Comparison of ENCODE assay signal across 10 mouse cellular contexts in genomic region chr14:11822830-11823700, GRCm38 (mm10).
A peak's percentile ranks its signal among the peaks of the same experiment; 100 is the strongest.
DNase-seq lines count a peak whose midpoint lies in the region; ATAC-seq and TF ChIP-seq lines count a peak whose summit lies in the region.
"Had no signal": no experiment of that assay in that cellular context is flagged by ENCODE, and none has a peak within 500 bp of the region (broad histone marks: within the 10 kb centered on the region; RNA-seq: fewer than 3 reads in every experiment).

No protein-coding gene starts in this region.

- intact Hi-C loops in heart, postnatal 14 days (cut with DNase I): no loop called here

- H3K4me3 ChIP-seq in intestine, postnatal 0 days (ENCODE audit: low read depth, low read length): no peak overlapping the region
- H3K4me3 ChIP-seq in limb, embryonic 11.5 days (ENCODE audit: low read depth, low read length): no peak overlapping the region

- WGBS in intestine, postnatal 0 days: 47% methylated on average over 7 of the region's 7 CpGs
- 12% methylated on average over 7 of the region's 7 CpGs for WGBS in limb, embryonic 11.5 days

- no peaks in the 10 kb centered on the region for H3K4me1 ChIP-seq in intestine, postnatal 0 days (replicated peaks; ENCODE audit: control insufficient read depth, insufficient read depth, low read length)
- peaks cover 16% of the 10 kb centered on the region for H3K4me1 ChIP-seq in limb, embryonic 11.5 days (ENCODE audit: control insufficient read depth, insufficient read depth, low read length)

- no peak overlapping the region for H3K4me2 ChIP-seq in intestine, postnatal 0 days (replicated peaks; ENCODE audit: low read depth)
- no peak overlapping the region for H3K4me2 ChIP-seq in limb, embryonic 11.5 days (ENCODE audit: low read depth, severe bottlenecking)

- H3K9ac ChIP-seq in intestine, postnatal 0 days (ENCODE audit: low read depth, low read length): no peak overlapping the region
- H3K9ac ChIP-seq in limb, embryonic 11.5 days (ENCODE audit: low read length): no peak overlapping the region
- H3K9ac ChIP-seq: liver, postnatal 0 days had no signal

- no peaks in the 10 kb centered on the region for H3K36me3 ChIP-seq in intestine, postnatal 0 days (ENCODE audit: control insufficient read depth, insufficient read depth)
- no peaks in the 10 kb centered on the region for H3K36me3 ChIP-seq in limb, embryonic 11.5 days (ENCODE audit: control insufficient read depth, insufficient read depth, low read length)

- no peak overlapping the region for H3K27ac ChIP-seq in intestine, postnatal 0 days (ENCODE audit: low read depth, low read length)
- no peak overlapping the region; the same call in 1 of the 2 replicates for H3K27ac ChIP-seq in limb, embryonic 11.5 days (replicated peaks; ENCODE audit: low read depth, low read length)

- DNase-seq in heart, adult 11 months: peak; percentile 78
- DNase-seq in heart, postnatal 14 days: no peak
- DNase-seq in cerebellum, adult 8-10 months: peak; percentile 28
- DNase-seq in limb, embryonic 11.5 days (ENCODE audit: low spot score): peak; percentile 69
- no peak for DNase-seq in liver
- DNase-seq in urinary bladder, adult 18-20 months (ENCODE audit: low spot score in 2 of 2): no peak
- DNase-seq in testis, postnatal 10 days (ENCODE audit: low spot score): no peak
- DNase-seq: liver, postnatal 0 days had no signal

- no peaks in the 10 kb centered on the region for H3K27me3 ChIP-seq in intestine, postnatal 0 days (replicated peaks; ENCODE audit: control insufficient read depth, insufficient read depth, low read length)
- no peaks in the 10 kb centered on the region for H3K27me3 ChIP-seq in limb, embryonic 11.5 days (ENCODE audit: control insufficient read depth, insufficient read depth, low read length)
- H3K27me3 ChIP-seq: CH12.LX had no signal

- ATAC-seq in intestine, postnatal 0 days: peak; percentile 59
- peak; percentile 80 for ATAC-seq in limb, embryonic 11.5 days (ENCODE audit: insufficient number of reproducible peaks, low FRiP score, low TSS enrichment, low read depth)
- ATAC-seq: liver, postnatal 0 days had no signal

- H3K9me3 ChIP-seq in intestine, postnatal 0 days (ENCODE audit: control insufficient read depth): no peaks in the 10 kb centered on the region
- no peaks in the 10 kb centered on the region for H3K9me3 ChIP-seq in limb, embryonic 11.5 days (ENCODE audit: control insufficient read depth, low read length)

- no peak for TF ChIP-seq CTCF in intestine, postnatal 0 days (IDR thresholded peaks at IDR 0.05; ENCODE audit: low read depth)

Comparison
In these comparisons a context has a peak if more than half of its experiments do, and no peak if none do; other contexts are left out.
1. DNase-seq: peak in heart, adult 11 months (single experiment), cerebellum, adult 8-10 months (single experiment) and limb, embryonic 11.5 days (single experiment); none in heart, postnatal 14 days (0 of 2), liver (single experiment), urinary bladder, adult 18-20 months (0 of 2) and testis, postnatal 10 days (single experiment).